14 mouse cellular contexts compared by ENCODE assay signal in the genomic region with DNA sequence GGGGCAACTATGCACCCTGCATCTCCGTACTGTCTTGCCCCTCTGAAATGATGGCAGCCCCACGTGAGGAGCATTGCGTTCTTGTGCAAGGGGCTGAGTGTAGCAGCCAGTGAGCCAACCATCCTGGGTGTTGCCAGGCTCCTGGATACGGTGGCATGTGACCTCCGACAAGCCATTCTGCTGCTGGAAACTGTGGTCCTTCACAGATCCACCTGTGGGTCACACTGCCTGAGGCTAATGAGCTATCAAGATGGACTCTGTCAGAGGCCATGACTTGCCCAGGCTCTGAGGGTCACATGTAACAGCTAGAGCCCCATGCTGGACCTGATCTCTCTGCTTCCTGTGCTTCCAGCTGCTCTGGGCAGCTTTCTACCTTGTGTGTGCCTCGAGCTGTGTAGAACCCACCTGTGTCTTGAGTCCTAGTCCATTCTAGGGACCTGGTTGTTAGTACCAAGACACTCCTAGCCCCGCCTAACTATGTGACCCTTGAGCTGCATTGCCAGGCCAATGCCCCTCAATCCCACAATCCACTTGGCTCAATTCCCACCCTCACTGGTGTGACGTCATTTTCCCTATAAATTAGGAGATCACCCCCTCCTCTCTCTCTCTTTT. TPM values are rescaled to one million over a fixed set of nuclear protein-coding genes. Genes with fewer than 3 reads are reported as not detected.
DNase-seq lines count a peak whose midpoint lies in the region; ATAC-seq and TF ChIP-seq lines count a peak whose summit lies in the region.
"Had no signal": no experiment of that assay in that cellular context is flagged by ENCODE, and none has a peak within 500 bp of the region (broad histone marks: within the 10 kb centered on the region; RNA-seq: fewer than 3 reads in every experiment).

No protein-coding gene starts in this region.

- H3K9me3 ChIP-seq in liver, embryonic 11.5 days (ENCODE audit: control insufficient read depth, low read length): no peaks in the 10 kb centered on the region
- H3K9me3 ChIP-seq in forebrain, postnatal 0 days (ENCODE audit: low read length): no peaks in the 10 kb centered on the region
- H3K9me3 ChIP-seq in neural tube, embryonic 14.5 days (ENCODE audit: control insufficient read depth, low read length): no peaks in the 10 kb centered on the region
- H3K9me3 ChIP-seq: stomach, embryonic 15.5 days had no signal

- 0 out of 2 replicates have a peak overlapping the region, but pooled peaks have one; percentile 22 for H3K9ac ChIP-seq in liver, embryonic 11.5 days (ENCODE audit: low read depth, low read length)
- H3K9ac ChIP-seq in forebrain, postnatal 0 days: no peak overlapping the region
- H3K9ac ChIP-seq in neural tube, embryonic 14.5 days (replicated peaks; ENCODE audit: low read depth, low read length): no peak overlapping the region
- H3K9ac ChIP-seq: stomach, embryonic 15.5 days had no signal

- 69% methylated on average over 8 of the region's 8 CpGs for WGBS in liver, embryonic 11.5 days
- 72% methylated on average over 8 of the region's 8 CpGs for WGBS in forebrain, postnatal 0 days
- 76% methylated on average over 8 of the region's 8 CpGs for WGBS in neural tube, embryonic 14.5 days

- H3K4me2 ChIP-seq in liver, embryonic 11.5 days: peak overlapping the region; percentile 41
- peak overlapping the region; percentile 90 for H3K4me2 ChIP-seq in forebrain, postnatal 0 days (ENCODE audit: low read depth)
- peak overlapping the region; percentile 26 for H3K4me2 ChIP-seq in neural tube, embryonic 14.5 days (ENCODE audit: low read depth, low read length)
- H3K4me2 ChIP-seq: stomach, embryonic 15.5 days had no signal

- no peak for DNase-seq in liver, embryonic 11.5 days (ENCODE audit: low spot score)
- no peak for DNase-seq in liver
- no peak for DNase-seq in forebrain, postnatal 0 days
- no peak for DNase-seq in spleen, postnatal 36 days (ENCODE audit: low spot score in 2 of 2)
- no peak for DNase-seq in heart, adult 8-10 months (ENCODE audit: low spot score)
- no peak for DNase-seq in right cerebral cortex, postnatal 4 days
- DNase-seq: adrenal gland, postnatal 36 days; heart, postnatal 36 days; lung, postnatal 36 days; right cerebral cortex, postnatal 25 days had no signal

- ATAC-seq in liver, embryonic 11.5 days (replicated peaks; ENCODE audit: low FRiP score): no peak; the same call in none of the 2 replicates
- no peak for ATAC-seq in forebrain, postnatal 0 days
- peak; percentile 4; the same call in 1 of the 2 replicates for ATAC-seq in megakaryocyte progenitor cell, adult 5-6 weeks (replicated peaks; ENCODE audit: poor library complexity)
- ATAC-seq in neural tube, embryonic 14.5 days (ENCODE audit: low read depth): no peak

- no peaks in the 10 kb centered on the region for H3K36me3 ChIP-seq in liver, embryonic 11.5 days (ENCODE audit: control insufficient read depth, insufficient read depth, low read length)
- peaks cover 51% of the 10 kb centered on the region for H3K36me3 ChIP-seq in forebrain, postnatal 0 days (ENCODE audit: insufficient read depth)
- H3K36me3 ChIP-seq in neural tube, embryonic 14.5 days (ENCODE audit: control insufficient read depth, insufficient read depth, low read length): peaks cover 35% of the 10 kb centered on the region
- H3K36me3 ChIP-seq: stomach, embryonic 15.5 days had no signal

- peak overlapping the region; percentile 84 for H3K27ac ChIP-seq in liver, embryonic 11.5 days (ENCODE audit: low read depth, low read length)
- H3K27ac ChIP-seq in forebrain, postnatal 0 days (ENCODE audit: low read depth, low read length): no peak overlapping the region
- no peak overlapping the region for H3K27ac ChIP-seq in neural tube, embryonic 14.5 days (ENCODE audit: low read depth, low read length)
- H3K27ac ChIP-seq: stomach, embryonic 15.5 days had no signal

- no peak for TF ChIP-seq CTCF in forebrain, postnatal 0 days (IDR thresholded peaks at IDR 0.05; ENCODE audit: low read depth)

- no peak overlapping the region for H3K4me3 ChIP-seq in liver, embryonic 11.5 days (ENCODE audit: low read depth, low read length)
- peak overlapping the region; percentile 5; the same call in 1 of the 2 replicates for H3K4me3 ChIP-seq in forebrain, postnatal 0 days (ENCODE audit: low read depth, low read length)
- H3K4me3 ChIP-seq in neural tube, embryonic 14.5 days (ENCODE audit: low read depth, low read length): no peak overlapping the region
- H3K4me3 ChIP-seq: stomach, embryonic 15.5 days had no signal

- H3K27me3 ChIP-seq in liver, embryonic 11.5 days (replicated peaks; ENCODE audit: control insufficient read depth, insufficient read depth, low read length): peaks cover 25% of the 10 kb centered on the region
- no peaks in the 10 kb centered on the region for H3K27me3 ChIP-seq in forebrain, postnatal 0 days (ENCODE audit: insufficient read depth, low read length)
- H3K27me3 ChIP-seq in neural tube, embryonic 14.5 days (ENCODE audit: control insufficient read depth, insufficient read depth, low read length): no peaks in the 10 kb centered on the region

- peaks cover 17% of the 10 kb centered on the region for H3K4me1 ChIP-seq in liver, embryonic 11.5 days (replicated peaks; ENCODE audit: control insufficient read depth, insufficient read depth, low read length)
- no peaks in the 10 kb centered on the region for H3K4me1 ChIP-seq in forebrain, postnatal 0 days (ENCODE audit: insufficient read depth)
- H3K4me1 ChIP-seq in neural tube, embryonic 14.5 days (ENCODE audit: control insufficient read depth, insufficient read depth, low read length): peaks cover 6% of the 10 kb centered on the region

RNA-seq across cellular contexts. Expression of a gene that starts 5.8 kb away (rescaled TPM):
- polyA plus RNA-seq in liver, embryonic 11.5 days (2014; fragmentation: Nextera tagmentation; extraction: Ambion mirVana): 6.0 and 6.9 TPM in 2 replicates
- 3,807 and 3,931 TPM in 2 replicates for total RNA-seq in forebrain, postnatal 0 days (2014; rRNA removed)
- 2,045 and 2,116 TPM in 2 replicates for polyA plus RNA-seq in forebrain, postnatal 0 days (2015; fragmentation: Nextera tagmentation; extraction: Ambion mirVana)
- 0.15 TPM in 1 of 2 replicates, not detected in the other for total RNA-seq in megakaryocyte progenitor cell, adult 5-6 weeks (2015)
- 0.17 TPM in 1 of 2 replicates, not detected in the other for total RNA-seq in megakaryocyte progenitor cell, adult 5-6 weeks (2017)
- polyA plus RNA-seq in neural tube, embryonic 14.5 days (2014; fragmentation: Nextera tagmentation; extraction: Ambion mirVana): 1,600 and 1,632 TPM in 2 replicates
- total RNA-seq in heart, adult 8-10 months (2022): under 1 TPM; 0.22 to 0.75 (median 0.35) TPM

RNA-seq across cellular contexts. Expression of a gene that starts 6.3 kb away (rescaled TPM):
- 27.0 and 32.7 TPM in 2 replicates for polyA plus RNA-seq in liver, embryonic 11.5 days (2014; fragmentation: Nextera tagmentation; extraction: Ambion mirVana)
- total RNA-seq in forebrain, postnatal 0 days (2014; rRNA removed): 35.8 and 41.4 TPM in 2 replicates
- polyA plus RNA-seq in forebrain, postnatal 0 days (2015; fragmentation: Nextera tagmentation; extraction: Ambion mirVana): 35.0 and 36.4 TPM in 2 replicates
- total RNA-seq in megakaryocyte progenitor cell, adult 5-6 weeks (2015): 30.0 and 33.6 TPM in 2 replicates
- total RNA-seq in megakaryocyte progenitor cell, adult 5-6 weeks (2017): 47.5 and 63.1 TPM in 2 replicates
- 47.4 and 52.8 TPM in 2 replicates for polyA plus RNA-seq in neural tube, embryonic 14.5 days (2014; fragmentation: Nextera tagmentation; extraction: Ambion mirVana)
- 10 to 100 TPM; 64.0 to 74.9 (median 68.1) TPM for total RNA-seq in heart, adult 8-10 months (2022)

RNA-seq across cellular contexts. Expression of a gene that starts 10.1 kb away (rescaled TPM):
- 0.04 and 0.06 TPM in 2 replicates for polyA plus RNA-seq in liver, embryonic 11.5 days (2014; fragmentation: Nextera tagmentation; extraction: Ambion mirVana)
- 0.10 TPM in 1 of 2 replicates, not detected in the other for total RNA-seq in forebrain, postnatal 0 days (2014; rRNA removed)
- polyA plus RNA-seq in forebrain, postnatal 0 days (2015; fragmentation: Nextera tagmentation; extraction: Ambion mirVana): 0.07 and 0.08 TPM in 2 replicates
- not detected in 2 replicates for total RNA-seq in megakaryocyte progenitor cell, adult 5-6 weeks (2015)
- total RNA-seq in megakaryocyte progenitor cell, adult 5-6 weeks (2017): 0.12 and 0.14 TPM in 2 replicates
- polyA plus RNA-seq in neural tube, embryonic 14.5 days (2014; fragmentation: Nextera tagmentation; extraction: Ambion mirVana): 0.22 and 0.33 TPM in 2 replicates
- not detected for total RNA-seq in heart, adult 8-10 months (2022)
- total RNA-seq: adrenal gland, postnatal 36 days; heart, postnatal 36 days had no signal
- polyA plus RNA-seq: kidney, embryonic 16.5 days; stomach, embryonic 15.5 days had no signal

RNA-seq across cellular contexts. Expression of a gene that starts 43.5 kb away (rescaled TPM):
- polyA plus RNA-seq in liver, embryonic 11.5 days (2014; fragmentation: Nextera tagmentation; extraction: Ambion mirVana): 136 and 147 TPM in 2 replicates
- total RNA-seq in forebrain, postnatal 0 days (2014; rRNA removed): 434 and 487 TPM in 2 replicates
- 275 and 296 TPM in 2 replicates for polyA plus RNA-seq in forebrain, postnatal 0 days (2015; fragmentation: Nextera tagmentation; extraction: Ambion mirVana)
- total RNA-seq in megakaryocyte progenitor cell, adult 5-6 weeks (2015): 73.1 and 90.2 TPM in 2 replicates
- 89.8 and 94.1 TPM in 2 replicates for total RNA-seq in megakaryocyte progenitor cell, adult 5-6 weeks (2017)
- polyA plus RNA-seq in neural tube, embryonic 14.5 days (2014; fragmentation: Nextera tagmentation; extraction: Ambion mirVana): 379 and 405 TPM in 2 replicates
- total RNA-seq in heart, adult 8-10 months (2022): 100 to 1,000 TPM; 135 to 187 (median 158) TPM

Comparison
In these comparisons a context has a peak if more than half of its experiments do, and no peak if none do; other contexts are left out.
1. H3K4me2 ChIP-seq: peak in every context shown above with its lines; median percentile 90 in forebrain, postnatal 0 days; 41 in liver, embryonic 11.5 days; 26 in neural tube, embryonic 14.5 days.
2. RNA of a gene that starts 5.8 kb away (total RNA-seq): 3,807 to 3,931 TPM in forebrain, postnatal 0 days; 0.22 to 0.75 TPM in heart, adult 8-10 months and 0.15 to 0.17 TPM in megakaryocyte progenitor cell, adult 5-6 weeks; every median in the first group is over 1,000 times any median in the second.